Mouse (Mus musculus): ENCODE measurements around the gene Ccdc9b. TPM values are rescaled to one million over a fixed set of nuclear protein-coding genes. Genes with fewer than 3 reads are reported as not detected.

Gene Ccdc9b
- total RNA-seq, 2 experiments from 2014 or later: 6.6 to 7.4 TPM

GRCm38 (mm10) chr2:118747301-118747960, 15.0 kb downstream of the Ccdc9b start:
- peak; percentile 58 for DNase-seq

- DNase-seq: peak; percentile 50
Observed at GRCm38 (mm10) chr2:118745915-118746901, 16.3 kb downstream of the Ccdc9b start.

GRCm38 (mm10) chr2:118745232-118745884, 17.1 kb downstream of the Ccdc9b start, which contains the start of gene Inafm2:
Gene Inafm2, plus strand, starts transcription at chr2:118745758.
- DNase-seq: peak; percentile 92

- DNase-seq: no peak
Observed at GRCm38 (mm10) chr2:118744621-118745020, 17.8 kb downstream of the Ccdc9b start.

GRCm38 (mm10) chr2:118743261-118743943, 19.1 kb downstream of the Ccdc9b start:
- no peak for DNase-seq

GRCm38 (mm10) chr2:118741183-118741582, 21.3 kb downstream of the Ccdc9b start:
- DNase-seq: no peak

GRCm38 (mm10) chr2:118740341-118740740, 22.1 kb downstream of the Ccdc9b start:
- no peak for DNase-seq

- DNase-seq: no peak
Observed at GRCm38 (mm10) chr2:118733341-118733740, 29.1 kb downstream of the Ccdc9b start.

- no peak for DNase-seq
Observed at GRCm38 (mm10) chr2:118731981-118732380, 30.5 kb downstream of the Ccdc9b start.

GRCm38 (mm10) chr2:118730622-118730915, 31.9 kb downstream of the Ccdc9b start:
- peak; percentile 89 for DNase-seq

GRCm38 (mm10) chr2:118729816-118730621, 32.4 kb downstream of the Ccdc9b start:
- DNase-seq: no peak

GRCm38 (mm10) chr2:118729194-118729593, 33.3 kb downstream of the Ccdc9b start:
- DNase-seq: no peak

GRCm38 (mm10) chr2:118728337-118728736, 34.1 kb downstream of the Ccdc9b start, which contains the start of gene Plcb2:
Gene Plcb2, minus strand, starts transcription at chr2:118728438.
- DNase-seq: no peak

- DNase-seq: no peak
Observed at GRCm38 (mm10) chr2:118727911-118728310, 34.5 kb downstream of the Ccdc9b start.

GRCm38 (mm10) chr2:118726873-118727272, 35.6 kb downstream of the Ccdc9b start:
- no peak for DNase-seq

GRCm38 (mm10) chr2:118725511-118725910, 37.0 kb downstream of the Ccdc9b start:
- DNase-seq: no peak

GRCm38 (mm10) chr2:118723693-118724486, 38.6 kb downstream of the Ccdc9b start:
- no peak for DNase-seq

- peak; percentile 73 for DNase-seq
Observed at GRCm38 (mm10) chr2:118716677-118717076, 45.8 kb downstream of the Ccdc9b start.

GRCm38 (mm10) chr2:118714230-118714629, 48.2 kb downstream of the Ccdc9b start:
- no peak for DNase-seq

- no peak for DNase-seq
Observed at GRCm38 (mm10) chr2:118713631-118714030, 48.8 kb downstream of the Ccdc9b start.

Data from heart, postnatal 4 days (tissue).